Mouse (Mus musculus): ENCODE data around the gene Lcn9.

DNA sequence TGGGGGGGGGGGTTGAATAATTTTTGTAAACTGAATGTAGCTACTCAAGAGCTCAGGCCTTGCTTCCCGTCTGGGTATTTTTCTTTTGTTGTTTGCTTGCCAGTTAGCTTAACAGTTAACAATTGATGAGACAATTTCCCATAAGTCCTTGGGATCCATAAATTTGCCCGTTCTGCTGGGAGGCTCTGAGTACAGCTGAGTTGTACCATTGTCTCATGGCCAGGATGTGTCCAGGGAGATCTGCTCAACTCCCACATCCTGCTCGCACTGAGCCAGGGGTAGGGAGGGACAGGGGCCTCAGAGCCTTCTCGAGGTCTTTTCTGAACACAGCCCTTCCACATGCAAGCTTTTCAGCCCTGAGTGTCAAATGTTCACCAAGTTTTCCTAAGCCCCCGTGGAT lies 24.9 kb upstream of the Lcn9 start:
- TF ChIP-seq FLI1 (IDR thresholded peaks at IDR 0.05; ENCODE audit: low read length) (no peak), GATA1 (IDR thresholded peaks at IDR 0.05; ENCODE audit: borderline replicate concordance, low read length) (no peak)
